In the genomic region with DNA sequence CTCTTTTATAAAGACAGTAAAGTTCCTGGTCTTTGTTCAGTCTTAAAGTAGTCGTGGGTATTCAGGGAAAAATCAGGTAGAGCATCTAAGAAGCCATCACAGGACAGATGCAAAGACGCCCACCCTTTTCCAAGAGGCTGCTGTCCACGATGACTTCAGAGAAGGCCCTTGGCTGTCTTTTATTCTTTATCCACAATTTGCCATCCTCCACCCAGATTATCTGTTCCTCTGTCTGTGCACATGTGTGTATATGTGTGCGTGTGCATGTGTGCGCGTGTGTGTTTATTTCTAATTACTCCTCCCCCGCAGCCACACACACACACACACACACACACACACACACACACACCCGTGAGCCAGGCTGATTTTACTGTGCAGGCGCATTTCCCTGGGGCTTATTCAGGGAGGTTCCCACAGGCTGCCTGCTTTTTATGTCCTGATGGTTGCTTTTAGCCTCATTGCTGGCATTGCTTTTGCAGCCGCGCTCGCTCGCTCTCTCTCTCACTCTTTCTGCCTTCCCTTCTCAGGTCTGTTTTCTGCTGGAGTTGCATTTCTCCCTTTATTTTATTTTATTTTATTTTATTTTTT, we compare ENCODE assay signal across 12 mouse cellular contexts.
DNase-seq lines count a peak whose midpoint lies in the region; ATAC-seq and TF ChIP-seq lines count a peak whose summit lies in the region.
"Had no signal": no experiment of that assay in that cellular context is flagged by ENCODE, and none has a peak within 500 bp of the region (broad histone marks: within the 10 kb centered on the region; RNA-seq: fewer than 3 reads in every experiment).

No protein-coding gene starts in this region.

- H3K27me3 ChIP-seq in embryonic facial prominence, embryonic 11.5 days (ENCODE audit: control insufficient read depth, insufficient read depth, low read length), result no peaks in the 10 kb centered on the region
- H3K27me3 ChIP-seq in embryonic facial prominence, embryonic 10.5 days (replicated peaks; ENCODE audit: low read depth, poor library complexity, severe bottlenecking), result no peaks in the 10 kb centered on the region; the same call in 1 of the 2 replicates
- H3K27me3 ChIP-seq in hindbrain, embryonic 14.5 days (ENCODE audit: control insufficient read depth, insufficient read depth, low read length), result no peaks in the 10 kb centered on the region
- H3K27me3 ChIP-seq in neural tube, embryonic 12.5 days (replicated peaks), result no peaks in the 10 kb centered on the region
- no peaks in the 10 kb centered on the region for H3K27me3 ChIP-seq in heart, adult 2 months (ENCODE audit: control insufficient read depth, insufficient read depth, low read length)
- H3K27me3 ChIP-seq: liver, embryonic 12.5 days had no signal

- DNase-seq in embryonic facial prominence, embryonic 11.5 days (ENCODE audit: low spot score), result peak; percentile 6
- no peak for DNase-seq in embryonic facial prominence, embryonic 10.5 days (ENCODE audit: low spot score)
- DNase-seq in kidney, postnatal 4 days, result peak; percentile 9 to 24
- DNase-seq in kidney, adult 11 months, result no peak
- DNase-seq in hindbrain, embryonic 14.5 days (ENCODE audit: low spot score), result peak; percentile 25
- DNase-seq in heart, adult 2 months, result no peak
- DNase-seq in left cerebral cortex, postnatal 36 days (ENCODE audit: low spot score in 2 of 2), result no peak
- DNase-seq: adrenal gland, adult 2 months; cerebellum, adult 8-10 months; lung, postnatal 36 days had no signal

- TF ChIP-seq CTCF in heart, adult 2 months (IDR thresholded peaks at IDR 0.05), result no peak

- no peaks in the 10 kb centered on the region for H3K9me3 ChIP-seq in embryonic facial prominence, embryonic 11.5 days (replicated peaks; ENCODE audit: control insufficient read depth, low read length)
- H3K9me3 ChIP-seq in embryonic facial prominence, embryonic 10.5 days, result no peaks in the 10 kb centered on the region
- no peaks in the 10 kb centered on the region for H3K9me3 ChIP-seq in hindbrain, embryonic 14.5 days (ENCODE audit: control insufficient read depth, low read length)
- no peaks in the 10 kb centered on the region for H3K9me3 ChIP-seq in neural tube, embryonic 12.5 days
- H3K9me3 ChIP-seq: liver, embryonic 12.5 days had no signal

- H3K4me3 ChIP-seq in embryonic facial prominence, embryonic 11.5 days (ENCODE audit: low read depth, low read length), result no peak overlapping the region
- H3K4me3 ChIP-seq in embryonic facial prominence, embryonic 10.5 days, result no peak overlapping the region
- H3K4me3 ChIP-seq in hindbrain, embryonic 14.5 days (replicated peaks; ENCODE audit: low read length), result no peak overlapping the region
- H3K4me3 ChIP-seq in neural tube, embryonic 12.5 days, result no peak overlapping the region
- H3K4me3 ChIP-seq in heart, adult 2 months, result no peak overlapping the region
- H3K4me3 ChIP-seq: liver, embryonic 12.5 days had no signal

- no peak for ATAC-seq in embryonic facial prominence, embryonic 11.5 days (replicated peaks; ENCODE audit: insufficient number of reproducible peaks, low FRiP score, low TSS enrichment, low read depth)
- ATAC-seq in hindbrain, embryonic 14.5 days (ENCODE audit: low FRiP score), result peak; percentile 31; the same call in 1 of the 2 replicates
- peak; percentile 65; the same call in 1 of the 2 replicates for ATAC-seq in neural tube, embryonic 12.5 days (ENCODE audit: low FRiP score, low read depth)
- ATAC-seq: liver, embryonic 12.5 days had no signal

- no peak overlapping the region for H3K9ac ChIP-seq in embryonic facial prominence, embryonic 11.5 days (replicated peaks; ENCODE audit: low read length)
- no peak overlapping the region; the same call in 1 of the 2 replicates for H3K9ac ChIP-seq in hindbrain, embryonic 14.5 days
- H3K9ac ChIP-seq in neural tube, embryonic 12.5 days, result 0 out of 2 replicates have a peak overlapping the region, but pooled peaks have one; percentile 23
- no peak overlapping the region for H3K9ac ChIP-seq in heart, adult 2 months (ENCODE audit: low read depth, low read length)
- H3K9ac ChIP-seq: liver, embryonic 12.5 days had no signal

- H3K79me2 ChIP-seq in heart, adult 2 months (replicated peaks; ENCODE audit: control insufficient read depth, insufficient read depth, low read length), result no peaks in the 10 kb centered on the region

- TF ChIP-seq POLR2A in heart, adult 2 months (IDR thresholded peaks at IDR 0.05; ENCODE audit: insufficient read depth, low read depth, low read length), result no peak

- no peaks in the 10 kb centered on the region for H3K36me3 ChIP-seq in embryonic facial prominence, embryonic 11.5 days (replicated peaks; ENCODE audit: control insufficient read depth, insufficient read depth, low read depth, low read length)
- no peaks in the 10 kb centered on the region for H3K36me3 ChIP-seq in embryonic facial prominence, embryonic 10.5 days (replicated peaks)
- no peaks in the 10 kb centered on the region for H3K36me3 ChIP-seq in hindbrain, embryonic 14.5 days (replicated peaks; ENCODE audit: control insufficient read depth, insufficient read depth)
- no peaks in the 10 kb centered on the region for H3K36me3 ChIP-seq in neural tube, embryonic 12.5 days
- no peaks in the 10 kb centered on the region for H3K36me3 ChIP-seq in heart, adult 2 months (ENCODE audit: control insufficient read depth, insufficient read depth, low read length)
- H3K36me3 ChIP-seq: liver, embryonic 12.5 days had no signal

- TF ChIP-seq EP300 in heart, adult 2 months (IDR thresholded peaks at IDR 0.05; ENCODE audit: insufficient read depth, low read depth, low read length), result no peak

- no peak overlapping the region for H3K27ac ChIP-seq in embryonic facial prominence, embryonic 11.5 days (replicated peaks; ENCODE audit: low read depth, low read length)
- H3K27ac ChIP-seq in embryonic facial prominence, embryonic 10.5 days (replicated peaks), result no peak overlapping the region
- H3K27ac ChIP-seq in hindbrain, embryonic 14.5 days, result no peak overlapping the region
- no peak overlapping the region for H3K27ac ChIP-seq in neural tube, embryonic 12.5 days
- H3K27ac ChIP-seq in heart, adult 2 months, result no peak overlapping the region
- H3K27ac ChIP-seq: liver, embryonic 12.5 days had no signal

- H3K4me1 ChIP-seq in embryonic facial prominence, embryonic 11.5 days (ENCODE audit: control insufficient read depth, insufficient read depth, low read length), result no peaks in the 10 kb centered on the region
- H3K4me1 ChIP-seq in embryonic facial prominence, embryonic 10.5 days, result 0 out of 2 replicates have a peak, but pooled peaks cover 10% of the 10 kb centered on the region
- H3K4me1 ChIP-seq in hindbrain, embryonic 14.5 days (replicated peaks; ENCODE audit: control insufficient read depth, insufficient read depth, low read length), result peaks cover 24% of the 10 kb centered on the region
- H3K4me1 ChIP-seq in neural tube, embryonic 12.5 days, result peaks cover 28% of the 10 kb centered on the region
- H3K4me1 ChIP-seq in heart, adult 2 months (ENCODE audit: control insufficient read depth, insufficient read depth, low read length), result no peaks in the 10 kb centered on the region
- H3K4me1 ChIP-seq: liver, embryonic 12.5 days had no signal

- intact Hi-C loops in heart, adult 2 months (cut with DNase I), result no loop called here
- intact Hi-C loops in left cerebral cortex, postnatal 36 days (cut with DNase I), result no loop called here

- H3K4me2 ChIP-seq in embryonic facial prominence, embryonic 11.5 days (ENCODE audit: low read depth, low read length), result no peak overlapping the region
- no peak overlapping the region for H3K4me2 ChIP-seq in hindbrain, embryonic 14.5 days (replicated peaks)
- H3K4me2 ChIP-seq in neural tube, embryonic 12.5 days (replicated peaks), result peak overlapping the region; percentile 39
- H3K4me2 ChIP-seq: liver, embryonic 12.5 days had no signal

- 87% methylated on average over 13 of the region's 13 CpGs for WGBS in embryonic facial prominence, embryonic 11.5 days
- WGBS in embryonic facial prominence, embryonic 10.5 days, result 86% methylated on average over 13 of the region's 13 CpGs
- WGBS in hindbrain, embryonic 14.5 days, result 60% methylated on average over 13 of the region's 13 CpGs
- 37% methylated on average over 13 of the region's 13 CpGs for WGBS in neural tube, embryonic 12.5 days
- WGBS in heart, adult 2 months, result 84% methylated on average over 13 of the region's 13 CpGs

Comparison
In these comparisons a context has a peak if more than half of its experiments do, and no peak if none do; other contexts are left out.
1. DNase-seq: peak in embryonic facial prominence, embryonic 11.5 days (single experiment), kidney, postnatal 4 days (2 of 2) and hindbrain, embryonic 14.5 days (single experiment); none in embryonic facial prominence, embryonic 10.5 days (single experiment), kidney, adult 11 months (single experiment), heart, adult 2 months (0 of 2) and left cerebral cortex, postnatal 36 days (0 of 2).